In genomic region chr12:33016824-33017705, GRCm38 (mm10) we compare ENCODE assay signal across 17 mouse cellular contexts.
DNase-seq lines count a peak whose midpoint lies in the region; TF ChIP-seq lines count a peak whose summit lies in the region.
"Had no signal": no experiment of that assay in that cellular context is flagged by ENCODE, and none has a peak within 500 bp of the region (broad histone marks: within the 10 kb centered on the region; RNA-seq: fewer than 3 reads in every experiment).

No protein-coding gene starts in this region.

- H3K4me3 ChIP-seq in spleen, adult 2 months (ENCODE audit: extremely low read depth, insufficient read depth, insufficient read length), result peak overlapping the region; percentile 43; the same call in 1 of the 2 replicates
- H3K4me3 ChIP-seq in bone marrow macrophage, adult 2 months (ENCODE audit: insufficient read depth, low read length), result peak overlapping the region; percentile 25; the same call in 1 of the 2 replicates
- H3K4me3 ChIP-seq in megakaryocyte, embryonic 14.5 days (replicated peaks), result peak overlapping the region; percentile 74
- H3K4me3 ChIP-seq in hindbrain, embryonic 10.5 days, result no peak overlapping the region
- H3K4me3 ChIP-seq: forebrain, embryonic 10.5 days; hindbrain, embryonic 13.5 days; liver, embryonic 12.5 days had no signal

- H3K4me1 ChIP-seq in spleen, adult 2 months (ENCODE audit: control insufficient read depth, insufficient read depth, insufficient read length), result peaks cover 7% of the 10 kb centered on the region
- peaks cover 7% of the 10 kb centered on the region for H3K4me1 ChIP-seq in bone marrow macrophage, adult 2 months (ENCODE audit: control insufficient read depth, insufficient read depth, low read length)
- H3K4me1 ChIP-seq in megakaryocyte, embryonic 14.5 days, result peaks cover 17% of the 10 kb centered on the region
- no peaks in the 10 kb centered on the region for H3K4me1 ChIP-seq in hindbrain, embryonic 10.5 days (replicated peaks)
- H3K4me1 ChIP-seq: forebrain, embryonic 10.5 days; liver, embryonic 12.5 days had no signal

- H3K36me3 ChIP-seq in spleen, adult 2 months (ENCODE audit: control insufficient read depth, insufficient read depth, low read length), result no peaks in the 10 kb centered on the region
- no peaks in the 10 kb centered on the region for H3K36me3 ChIP-seq in megakaryocyte, embryonic 14.5 days (replicated peaks; ENCODE audit: low read length)
- no peaks in the 10 kb centered on the region for H3K36me3 ChIP-seq in hindbrain, embryonic 10.5 days
- H3K36me3 ChIP-seq: forebrain, embryonic 10.5 days; hindbrain, embryonic 13.5 days; liver, embryonic 12.5 days had no signal

- TF ChIP-seq POLR2A in spleen, adult 2 months (IDR thresholded peaks at IDR 0.05; ENCODE audit: low read depth, low read length), result no peak
- TF ChIP-seq POLR2A in bone marrow macrophage, adult 2 months (IDR thresholded peaks at IDR 0.05; ENCODE audit: borderline replicate concordance, low read depth, low read length), result no peak

- WGBS in spleen, adult 2 months, result 38% methylated on average over 7 of the region's 7 CpGs
- WGBS in hindbrain, embryonic 10.5 days, result 81% methylated on average over 7 of the region's 7 CpGs

- no peak overlapping the region for H3K27ac ChIP-seq in spleen, adult 2 months (ENCODE audit: insufficient read depth, low read length)
- H3K27ac ChIP-seq in bone marrow macrophage, adult 2 months (ENCODE audit: insufficient read depth, low read depth, low read length), result no peak overlapping the region
- no peak overlapping the region for H3K27ac ChIP-seq in hindbrain, embryonic 10.5 days
- H3K27ac ChIP-seq: forebrain, embryonic 10.5 days; hindbrain, embryonic 13.5 days; liver, embryonic 12.5 days had no signal

- H3K27me3 ChIP-seq in spleen, adult 2 months (ENCODE audit: control insufficient read depth, insufficient read depth, low read length), result no peaks in the 10 kb centered on the region
- H3K27me3 ChIP-seq in megakaryocyte, embryonic 14.5 days (replicated peaks), result peaks cover 51% of the 10 kb centered on the region
- no peaks in the 10 kb centered on the region for H3K27me3 ChIP-seq in hindbrain, embryonic 10.5 days (ENCODE audit: insufficient read depth, poor library complexity, severe bottlenecking)

- peak in 1 of 2 experiments; percentile 21 for DNase-seq in spleen, adult 2 months (ENCODE audit: low read depth in 1 of 2, low spot score in 2 of 2)
- no peak for DNase-seq in spleen, postnatal 36 days (ENCODE audit: low spot score in 2 of 2)
- no peak for DNase-seq in kidney, adult 9 months
- no peak for DNase-seq in hindbrain, embryonic 10.5 days (ENCODE audit: low spot score)
- DNase-seq in right cerebral cortex, postnatal 4 days, result no peak
- DNase-seq: adrenal gland, postnatal 25 days; cerebellum, adult 8-10 months; gastrocnemius, postnatal 14 days; kidney, adult 18-20 months; kidney, postnatal 36 days; left cerebral cortex, postnatal 4 days; thymus, adult 2 months had no signal

- TF ChIP-seq CTCF in spleen, adult 2 months (IDR thresholded peaks at IDR 0.05; ENCODE audit: extremely low read depth, insufficient read depth, insufficient read length, insufficient replicate concordance), result no peak
- no peak for TF ChIP-seq CTCF in bone marrow macrophage, adult 2 months (IDR thresholded peaks at IDR 0.05; ENCODE audit: low read depth, low read length)

- 0 out of 2 replicates have a peak, but pooled peaks cover 3% of the 10 kb centered on the region for H3K9me3 ChIP-seq in megakaryocyte, embryonic 14.5 days
- no peaks in the 10 kb centered on the region for H3K9me3 ChIP-seq in hindbrain, embryonic 10.5 days
- H3K9me3 ChIP-seq: forebrain, embryonic 10.5 days; hindbrain, embryonic 13.5 days; liver, embryonic 12.5 days had no signal
